Comparison of ENCODE assay signal across 24 mouse cellular contexts in genomic region chr11:111424871-111425270, GRCm38 (mm10).
DNase-seq lines count a peak whose midpoint lies in the region; ATAC-seq and TF ChIP-seq lines count a peak whose summit lies in the region.
"Had no signal": no experiment of that assay in that cellular context is flagged by ENCODE, and none has a peak within 500 bp of the region (broad histone marks: within the 10 kb centered on the region; RNA-seq: fewer than 3 reads in every experiment).

No protein-coding gene starts in this region.

- 52% methylated on average over 4 of the region's 4 CpGs for WGBS in lung, embryonic 14.5 days

- H3K36me3 ChIP-seq in lung, embryonic 14.5 days (ENCODE audit: insufficient read depth): no peaks in the 10 kb centered on the region
- H3K36me3 ChIP-seq: embryonic facial prominence, embryonic 13.5 days; embryonic facial prominence, embryonic 15.5 days; forebrain, embryonic 10.5 days; forebrain, embryonic 12.5 days had no signal

- H3K27ac ChIP-seq in lung, embryonic 14.5 days (ENCODE audit: low read depth): no peak overlapping the region
- H3K27ac ChIP-seq: embryonic facial prominence, embryonic 13.5 days; embryonic facial prominence, embryonic 15.5 days; forebrain, embryonic 10.5 days; forebrain, embryonic 12.5 days had no signal

- peak; percentile 9 for DNase-seq in lung, embryonic 14.5 days
- DNase-seq in lung, postnatal 10 days: no peak
- DNase-seq in lung, postnatal 25 days (ENCODE audit: low spot score): peak; percentile 53
- DNase-seq in lung, postnatal 14 days: no peak
- peak; percentile 4 for DNase-seq in Muller cell, postnatal 12 days (ENCODE audit: inconsistent ontology term)
- DNase-seq in cerebellum, postnatal 14 days: no peak
- DNase-seq: adrenal gland, adult 8-10 months; adrenal gland, postnatal 14 days; adrenal gland, postnatal 36 days; cerebellum, adult 11-12 months; cerebellum, adult 2 months; cerebellum, adult 9-10 months; cerebellum, postnatal 10 days; cerebellum, postnatal 36 days; embryo, embryonic 11 days had no signal

- H3K9me3 ChIP-seq in lung, embryonic 14.5 days (ENCODE audit: low read depth, low read length): no peaks in the 10 kb centered on the region
- H3K9me3 ChIP-seq: embryonic facial prominence, embryonic 13.5 days; embryonic facial prominence, embryonic 15.5 days; forebrain, embryonic 10.5 days; forebrain, embryonic 12.5 days had no signal

- no peak for TF ChIP-seq CTCF in lung, embryonic 14.5 days (IDR thresholded peaks at IDR 0.05; ENCODE audit: low read depth)

- H3K4me1 ChIP-seq in lung, embryonic 14.5 days (ENCODE audit: insufficient read depth): no peaks in the 10 kb centered on the region
- H3K4me1 ChIP-seq: embryonic facial prominence, embryonic 13.5 days; embryonic facial prominence, embryonic 15.5 days; forebrain, embryonic 10.5 days; forebrain, embryonic 12.5 days had no signal

- H3K4me2 ChIP-seq in lung, embryonic 14.5 days: no peak overlapping the region
- H3K4me2 ChIP-seq: embryonic facial prominence, embryonic 13.5 days; embryonic facial prominence, embryonic 15.5 days; forebrain, embryonic 12.5 days had no signal

- no peak for ATAC-seq in lung, embryonic 14.5 days (ENCODE audit: insufficient read depth)
- ATAC-seq: activated CD4-positive, CD25-positive, alpha-beta regulatory T cell, adult 4 months; forebrain, embryonic 14.5 days; forebrain, embryonic 16.5 days; Patski had no signal

- H3K9ac ChIP-seq in lung, embryonic 14.5 days: no peak overlapping the region
- H3K9ac ChIP-seq: embryonic facial prominence, embryonic 13.5 days; embryonic facial prominence, embryonic 15.5 days; forebrain, embryonic 12.5 days had no signal

- no peak overlapping the region for H3K4me3 ChIP-seq in lung, embryonic 14.5 days (ENCODE audit: low read depth, low read length)
- H3K4me3 ChIP-seq: embryonic facial prominence, embryonic 13.5 days; embryonic facial prominence, embryonic 15.5 days; erythroblast, embryonic 14.5 days; forebrain, embryonic 10.5 days; forebrain, embryonic 12.5 days had no signal

- no peaks in the 10 kb centered on the region for H3K27me3 ChIP-seq in lung, embryonic 14.5 days (ENCODE audit: insufficient read depth, low read length)
- H3K27me3 ChIP-seq: embryonic facial prominence, embryonic 13.5 days; embryonic facial prominence, embryonic 15.5 days; forebrain, embryonic 12.5 days had no signal

Comparison
In these comparisons a context has a peak if more than half of its experiments do, and no peak if none do; other contexts are left out.
1. DNase-seq: peak in lung, embryonic 14.5 days (single experiment), lung, postnatal 25 days (single experiment) and Muller cell, postnatal 12 days (single experiment); none in lung, postnatal 10 days (single experiment), lung, postnatal 14 days (single experiment) and cerebellum, postnatal 14 days (0 of 2).